Comparison of ENCODE assay signal across 10 mouse cellular contexts in the genomic region with DNA sequence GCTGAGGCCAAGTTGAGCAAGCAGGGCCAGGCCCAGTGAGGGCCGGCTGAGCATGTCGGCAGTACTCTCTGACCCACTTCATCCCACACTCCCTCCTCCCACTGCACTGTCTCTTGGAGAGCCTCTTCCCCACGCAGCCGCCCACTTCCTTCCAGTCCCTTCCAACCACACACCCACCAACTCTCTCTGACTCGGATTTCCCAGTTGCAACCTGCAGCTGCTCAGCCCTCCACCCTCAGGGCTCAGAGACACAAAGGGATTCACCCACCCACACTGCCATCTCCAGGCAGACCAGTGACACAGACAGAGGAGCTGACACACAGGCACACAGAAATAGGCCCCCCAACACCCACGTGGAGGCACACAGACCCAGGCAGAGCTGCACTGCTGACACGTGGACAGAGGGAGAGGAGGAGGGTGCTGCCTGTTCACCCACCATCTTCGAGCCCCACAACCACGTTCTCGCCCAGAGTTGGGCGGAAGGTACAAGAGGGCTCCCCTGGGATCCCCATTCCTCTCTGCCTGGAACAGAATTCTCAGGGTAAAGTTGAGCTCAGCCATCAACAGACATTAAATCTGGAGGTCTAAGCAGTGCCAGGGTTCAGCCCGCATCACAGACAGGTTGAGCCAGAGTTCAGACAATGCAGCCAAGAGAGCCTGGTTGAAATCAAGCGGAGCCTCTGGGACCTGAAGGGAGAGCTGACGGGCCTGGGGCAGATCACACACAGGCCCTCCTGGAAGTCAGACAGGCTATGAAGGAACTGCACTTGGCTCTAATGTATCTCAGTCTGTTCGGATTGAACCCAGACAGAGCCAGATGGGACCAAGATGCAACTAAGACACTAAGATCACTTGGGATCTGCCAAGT. TPM values are rescaled to one million over a fixed set of nuclear protein-coding genes. Genes with fewer than 3 reads are reported as not detected.
DNase-seq lines count a peak whose midpoint lies in the region; ATAC-seq and TF ChIP-seq lines count a peak whose summit lies in the region.
"Had no signal": no experiment of that assay in that cellular context is flagged by ENCODE, and none has a peak within 500 bp of the region (broad histone marks: within the 10 kb centered on the region; RNA-seq: fewer than 3 reads in every experiment).

No protein-coding gene starts in this region.

- H3K27ac ChIP-seq in midbrain, embryonic 13.5 days = no peak overlapping the region
- no peak overlapping the region for H3K27ac ChIP-seq in midbrain, embryonic 16.5 days (ENCODE audit: low read length)
- peak overlapping the region; percentile 43 for H3K27ac ChIP-seq in intestine, embryonic 16.5 days (ENCODE audit: low read length)
- H3K27ac ChIP-seq in limb, embryonic 14.5 days (replicated peaks; ENCODE audit: low read depth, low read length) = no peak overlapping the region
- H3K27ac ChIP-seq in neural tube, embryonic 13.5 days (replicated peaks) = no peak overlapping the region

- H3K4me1 ChIP-seq in midbrain, embryonic 13.5 days (replicated peaks) = peaks cover 9% of the 10 kb centered on the region; the same call in 1 of the 2 replicates
- peaks cover 2% of the 10 kb centered on the region; the same call in 1 of the 2 replicates for H3K4me1 ChIP-seq in midbrain, embryonic 16.5 days (ENCODE audit: control insufficient read depth, insufficient read depth, low read length)
- H3K4me1 ChIP-seq in intestine, embryonic 16.5 days (ENCODE audit: control insufficient read depth, insufficient read depth, low read length) = no peaks in the 10 kb centered on the region
- no peaks in the 10 kb centered on the region for H3K4me1 ChIP-seq in limb, embryonic 14.5 days (ENCODE audit: control insufficient read depth, insufficient read depth, low read length)
- peaks cover 6% of the 10 kb centered on the region; the same call in 1 of the 2 replicates for H3K4me1 ChIP-seq in neural tube, embryonic 13.5 days (replicated peaks)

- 0 out of 2 replicates have a peak overlapping the region, but pooled peaks have one; percentile 14 for H3K9ac ChIP-seq in midbrain, embryonic 13.5 days (replicated peaks)
- H3K9ac ChIP-seq in midbrain, embryonic 16.5 days (ENCODE audit: low read depth, low read length) = no peak overlapping the region
- peak overlapping the region; percentile 33; the same call in 1 of the 2 replicates for H3K9ac ChIP-seq in intestine, embryonic 16.5 days (ENCODE audit: low read depth, low read length)
- H3K9ac ChIP-seq in limb, embryonic 14.5 days (ENCODE audit: low read depth, low read length, severe bottlenecking) = no peak overlapping the region
- peak overlapping the region; percentile 26 for H3K9ac ChIP-seq in neural tube, embryonic 13.5 days

- H3K9me3 ChIP-seq in midbrain, embryonic 13.5 days = no peaks in the 10 kb centered on the region
- H3K9me3 ChIP-seq in midbrain, embryonic 16.5 days (replicated peaks; ENCODE audit: control insufficient read depth, low read length, poor library complexity, severe bottlenecking) = no peaks in the 10 kb centered on the region
- no peaks in the 10 kb centered on the region for H3K9me3 ChIP-seq in intestine, embryonic 16.5 days (ENCODE audit: control insufficient read depth, low read length)
- no peaks in the 10 kb centered on the region for H3K9me3 ChIP-seq in limb, embryonic 14.5 days (ENCODE audit: control insufficient read depth, low read length)
- no peaks in the 10 kb centered on the region for H3K9me3 ChIP-seq in neural tube, embryonic 13.5 days

- H3K36me3 ChIP-seq in midbrain, embryonic 13.5 days = peaks cover 45% of the 10 kb centered on the region
- H3K36me3 ChIP-seq in midbrain, embryonic 16.5 days (ENCODE audit: control insufficient read depth, insufficient read depth, low read length) = peaks cover 15% of the 10 kb centered on the region
- no peaks in the 10 kb centered on the region for H3K36me3 ChIP-seq in intestine, embryonic 16.5 days (ENCODE audit: control insufficient read depth, insufficient read depth, low read length)
- peaks cover 28% of the 10 kb centered on the region for H3K36me3 ChIP-seq in limb, embryonic 14.5 days (ENCODE audit: control insufficient read depth, insufficient read depth, low read length)
- peaks cover 49% of the 10 kb centered on the region for H3K36me3 ChIP-seq in neural tube, embryonic 13.5 days

- 75% methylated on average over 15 of the region's 15 CpGs for WGBS in midbrain, embryonic 13.5 days
- WGBS in midbrain, embryonic 16.5 days = 72% methylated on average over 15 of the region's 15 CpGs
- WGBS in intestine, embryonic 16.5 days = 57% methylated on average over 15 of the region's 15 CpGs
- WGBS in limb, embryonic 14.5 days = 64% methylated on average over 15 of the region's 15 CpGs
- 66% methylated on average over 15 of the region's 15 CpGs for WGBS in neural tube, embryonic 13.5 days

- TF ChIP-seq POLR2A in limb, embryonic 14.5 days (IDR thresholded peaks at IDR 0.05; ENCODE audit: borderline replicate concordance, extremely low read depth, insufficient read depth, insufficient read length) = no peak

- no peak overlapping the region for H3K4me3 ChIP-seq in midbrain, embryonic 13.5 days (replicated peaks)
- H3K4me3 ChIP-seq in midbrain, embryonic 16.5 days (ENCODE audit: low read depth, low read length) = no peak overlapping the region
- no peak overlapping the region for H3K4me3 ChIP-seq in intestine, embryonic 16.5 days (ENCODE audit: low read length)
- H3K4me3 ChIP-seq in limb, embryonic 14.5 days (replicated peaks; ENCODE audit: low read length) = no peak overlapping the region
- no peak overlapping the region for H3K4me3 ChIP-seq in neural tube, embryonic 13.5 days

- H3K4me2 ChIP-seq in midbrain, embryonic 13.5 days (replicated peaks) = no peak overlapping the region
- H3K4me2 ChIP-seq in midbrain, embryonic 16.5 days (ENCODE audit: low read length) = no peak overlapping the region
- no peak overlapping the region for H3K4me2 ChIP-seq in intestine, embryonic 16.5 days (ENCODE audit: low read depth, low read length)
- no peak overlapping the region for H3K4me2 ChIP-seq in limb, embryonic 14.5 days (replicated peaks; ENCODE audit: low read depth, low read length, severe bottlenecking)
- no peak overlapping the region for H3K4me2 ChIP-seq in neural tube, embryonic 13.5 days

- ATAC-seq in midbrain, embryonic 13.5 days = no peak
- no peak for ATAC-seq in midbrain, embryonic 16.5 days
- peak; percentile 52 for ATAC-seq in intestine, embryonic 16.5 days
- ATAC-seq in limb, embryonic 14.5 days (ENCODE audit: low FRiP score, low read depth) = 0 out of 2 replicates have a peak, but pooled peaks have one; percentile 60
- ATAC-seq in neural tube, embryonic 13.5 days (ENCODE audit: low read depth) = no peak

- intact Hi-C loops in gastrocnemius, postnatal 14 days (cut with DNase I; ENCODE audit: low total_unique reads) = no loop called here

- no peaks in the 10 kb centered on the region for H3K27me3 ChIP-seq in midbrain, embryonic 13.5 days
- no peaks in the 10 kb centered on the region for H3K27me3 ChIP-seq in midbrain, embryonic 16.5 days (ENCODE audit: control insufficient read depth, insufficient read depth, low read depth, low read length)
- H3K27me3 ChIP-seq in intestine, embryonic 16.5 days (replicated peaks; ENCODE audit: control insufficient read depth, insufficient read depth, low read length) = no peaks in the 10 kb centered on the region
- H3K27me3 ChIP-seq in limb, embryonic 14.5 days (ENCODE audit: control insufficient read depth, insufficient read depth, low read length) = no peaks in the 10 kb centered on the region
- H3K27me3 ChIP-seq in neural tube, embryonic 13.5 days = no peaks in the 10 kb centered on the region

- peak; percentile 30 for DNase-seq in adrenal gland, postnatal 25 days
- peak; percentile 73 for DNase-seq in gastrocnemius, postnatal 14 days
- no peak for DNase-seq in limb, embryonic 14.5 days (ENCODE audit: low spot score)
- DNase-seq in spleen, postnatal 14 days (ENCODE audit: low spot score in 2 of 2) = no peak

RNA-seq across cellular contexts. Expression of gene Stx4a, which starts 7.9 kb away (rescaled TPM):
- 15.6 and 24.1 TPM in 2 replicates for polyA plus RNA-seq in midbrain, embryonic 13.5 days (2015; fragmentation: Nextera tagmentation; extraction: Ambion mirVana)
- 18.3 and 19.7 TPM in 2 replicates for polyA plus RNA-seq in midbrain, embryonic 16.5 days (2015; fragmentation: Nextera tagmentation; extraction: Ambion mirVana)
- 101 and 122 TPM in 2 replicates for total RNA-seq in adrenal gland, postnatal 25 days (2021)
- total RNA-seq in gastrocnemius, postnatal 14 days (2021) = 10 to 100 TPM; 46.9 to 49.9 TPM
- 44.7 and 47.5 TPM in 2 replicates for polyA plus RNA-seq in intestine, embryonic 16.5 days (2015; fragmentation: Nextera tagmentation; extraction: Ambion mirVana)
- polyA plus RNA-seq in limb, embryonic 14.5 days (2012; rRNA removed) = 116 and 147 TPM in 2 replicates
- 38.8 and 41.0 TPM in 2 replicates for polyA plus RNA-seq in limb, embryonic 14.5 days (2014; fragmentation: Nextera tagmentation; extraction: Ambion mirVana)
- polyA plus RNA-seq in neural tube, embryonic 13.5 days (2015; fragmentation: Nextera tagmentation; extraction: Ambion mirVana) = 18.9 and 25.4 TPM in 2 replicates

RNA-seq across cellular contexts. Expression of gene Stx1b, which starts 8.2 kb away (rescaled TPM):
- polyA plus RNA-seq in midbrain, embryonic 13.5 days (2015; fragmentation: Nextera tagmentation; extraction: Ambion mirVana) = 33.3 and 34.2 TPM in 2 replicates
- polyA plus RNA-seq in midbrain, embryonic 16.5 days (2015; fragmentation: Nextera tagmentation; extraction: Ambion mirVana) = 66.5 and 82.2 TPM in 2 replicates
- total RNA-seq in adrenal gland, postnatal 25 days (2021) = 4.2 and 8.0 TPM in 2 replicates
- 1 to 10 TPM; 1.1 to 2.2 TPM for total RNA-seq in gastrocnemius, postnatal 14 days (2021)
- 1.7 and 2.0 TPM in 2 replicates for polyA plus RNA-seq in intestine, embryonic 16.5 days (2015; fragmentation: Nextera tagmentation; extraction: Ambion mirVana)
- 43.9 and 52.1 TPM in 2 replicates for polyA plus RNA-seq in limb, embryonic 14.5 days (2012; rRNA removed)
- 4.0 and 6.3 TPM in 2 replicates for polyA plus RNA-seq in limb, embryonic 14.5 days (2014; fragmentation: Nextera tagmentation; extraction: Ambion mirVana)
- polyA plus RNA-seq in neural tube, embryonic 13.5 days (2015; fragmentation: Nextera tagmentation; extraction: Ambion mirVana) = 38.4 and 39.8 TPM in 2 replicates

RNA-seq across cellular contexts. Expression of gene Hsd3b7, which starts 15.8 kb away (rescaled TPM):
- polyA plus RNA-seq in midbrain, embryonic 13.5 days (2015; fragmentation: Nextera tagmentation; extraction: Ambion mirVana) = 8.6 and 9.2 TPM in 2 replicates
- 8.4 and 10.3 TPM in 2 replicates for polyA plus RNA-seq in midbrain, embryonic 16.5 days (2015; fragmentation: Nextera tagmentation; extraction: Ambion mirVana)
- 49.1 and 66.2 TPM in 2 replicates for total RNA-seq in adrenal gland, postnatal 25 days (2021)
- 1 to 10 TPM; 6.9 to 8.1 TPM for total RNA-seq in gastrocnemius, postnatal 14 days (2021)
- polyA plus RNA-seq in intestine, embryonic 16.5 days (2015; fragmentation: Nextera tagmentation; extraction: Ambion mirVana) = 37.6 and 38.4 TPM in 2 replicates
- polyA plus RNA-seq in limb, embryonic 14.5 days (2012; rRNA removed) = 28.0 and 28.7 TPM in 2 replicates
- polyA plus RNA-seq in limb, embryonic 14.5 days (2014; fragmentation: Nextera tagmentation; extraction: Ambion mirVana) = 14.3 and 16.5 TPM in 2 replicates
- 9.5 and 9.8 TPM in 2 replicates for polyA plus RNA-seq in neural tube, embryonic 13.5 days (2015; fragmentation: Nextera tagmentation; extraction: Ambion mirVana)

RNA-seq across cellular contexts. Expression of gene Gm49388, which starts 30.8 kb away (rescaled TPM):
- not detected in 2 replicates for polyA plus RNA-seq in midbrain, embryonic 13.5 days (2015; fragmentation: Nextera tagmentation; extraction: Ambion mirVana)
- polyA plus RNA-seq in midbrain, embryonic 16.5 days (2015; fragmentation: Nextera tagmentation; extraction: Ambion mirVana) = not detected in 2 replicates
- total RNA-seq in adrenal gland, postnatal 25 days (2021) = 4.4 and 6.9 TPM in 2 replicates
- total RNA-seq in gastrocnemius, postnatal 14 days (2021) = 1 to 10 TPM in 1 of 2 experiments, under 1 TPM in 1; 0.88 to 1.8 TPM
- not detected in 2 replicates for polyA plus RNA-seq in intestine, embryonic 16.5 days (2015; fragmentation: Nextera tagmentation; extraction: Ambion mirVana)
- 0.44 and 0.61 TPM in 2 replicates for polyA plus RNA-seq in limb, embryonic 14.5 days (2012; rRNA removed)
- not detected in 2 replicates for polyA plus RNA-seq in limb, embryonic 14.5 days (2014; fragmentation: Nextera tagmentation; extraction: Ambion mirVana)
- polyA plus RNA-seq in neural tube, embryonic 13.5 days (2015; fragmentation: Nextera tagmentation; extraction: Ambion mirVana) = not detected in 2 replicates
- polyA plus RNA-seq: embryonic facial prominence, embryonic 11.5 days; small intestine, adult 2 months had no signal

RNA-seq across cellular contexts. Expression of gene Setd1a, which starts 39.7 kb away (rescaled TPM):
- 19.7 and 22.7 TPM in 2 replicates for polyA plus RNA-seq in midbrain, embryonic 13.5 days (2015; fragmentation: Nextera tagmentation; extraction: Ambion mirVana)
- 12.8 and 18.0 TPM in 2 replicates for polyA plus RNA-seq in midbrain, embryonic 16.5 days (2015; fragmentation: Nextera tagmentation; extraction: Ambion mirVana)
- 36.9 and 49.8 TPM in 2 replicates for total RNA-seq in adrenal gland, postnatal 25 days (2021)
- 10 to 100 TPM; 15.6 to 17.4 TPM for total RNA-seq in gastrocnemius, postnatal 14 days (2021)
- polyA plus RNA-seq in intestine, embryonic 16.5 days (2015; fragmentation: Nextera tagmentation; extraction: Ambion mirVana) = 6.2 and 11.4 TPM in 2 replicates
- polyA plus RNA-seq in limb, embryonic 14.5 days (2012; rRNA removed) = 29.7 and 31.8 TPM in 2 replicates
- polyA plus RNA-seq in limb, embryonic 14.5 days (2014; fragmentation: Nextera tagmentation; extraction: Ambion mirVana) = 27.3 and 32.0 TPM in 2 replicates
- polyA plus RNA-seq in neural tube, embryonic 13.5 days (2015; fragmentation: Nextera tagmentation; extraction: Ambion mirVana) = 19.0 and 20.9 TPM in 2 replicates

Comparison
In these comparisons a context has a peak if more than half of its experiments do, and no peak if none do; other contexts are left out.
1. H3K9ac ChIP-seq: peak in midbrain, embryonic 13.5 days (single experiment), intestine, embryonic 16.5 days (single experiment) and neural tube, embryonic 13.5 days (single experiment); none in midbrain, embryonic 16.5 days (single experiment) and limb, embryonic 14.5 days (single experiment).
2. ATAC-seq: peak in intestine, embryonic 16.5 days (single experiment) and limb, embryonic 14.5 days (single experiment); none in midbrain, embryonic 13.5 days (single experiment), midbrain, embryonic 16.5 days (single experiment) and neural tube, embryonic 13.5 days (single experiment).
3. DNase-seq: peak in adrenal gland, postnatal 25 days (single experiment) and gastrocnemius, postnatal 14 days (single experiment); none in limb, embryonic 14.5 days (single experiment) and spleen, postnatal 14 days (0 of 2).